Mouse (Mus musculus): ENCODE measurements around the gene Palld.

Palld gene

GRCm38 (mm10) chr8:61865365-61865764 is 37.1 kb downstream of the Palld start:
- DNase-seq = no peak

- DNase-seq = no peak
Observed at GRCm38 (mm10) chr8:61851270-61851669, 51.2 kb downstream of the Palld start.

GRCm38 (mm10) chr8:61848581-61849162 is 53.8 kb downstream of the Palld start:
- no peak for DNase-seq

GRCm38 (mm10) chr8:61847494-61847893 is 55.0 kb downstream of the Palld start:
- DNase-seq = no peak

DNA sequence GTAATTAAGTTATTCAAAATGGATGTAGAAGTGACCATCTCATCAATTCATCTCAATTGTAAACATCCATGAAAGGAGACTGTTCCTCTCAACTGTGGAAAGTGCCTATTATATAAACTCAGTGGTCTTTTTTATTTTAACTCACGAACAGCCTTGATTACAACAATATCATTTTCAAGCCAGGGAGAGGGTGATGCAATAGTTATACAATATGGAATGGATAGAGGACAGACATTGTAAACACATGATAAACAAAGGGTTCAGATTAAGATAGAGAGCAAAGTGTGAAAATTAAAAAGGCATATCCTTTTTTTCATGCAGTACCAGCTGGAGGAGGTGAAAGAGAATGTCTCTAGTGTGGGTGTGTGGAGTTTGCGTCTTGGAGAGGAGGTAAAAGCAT is 57.5 kb downstream of the Palld start:
- DNase-seq = no peak

DNA sequence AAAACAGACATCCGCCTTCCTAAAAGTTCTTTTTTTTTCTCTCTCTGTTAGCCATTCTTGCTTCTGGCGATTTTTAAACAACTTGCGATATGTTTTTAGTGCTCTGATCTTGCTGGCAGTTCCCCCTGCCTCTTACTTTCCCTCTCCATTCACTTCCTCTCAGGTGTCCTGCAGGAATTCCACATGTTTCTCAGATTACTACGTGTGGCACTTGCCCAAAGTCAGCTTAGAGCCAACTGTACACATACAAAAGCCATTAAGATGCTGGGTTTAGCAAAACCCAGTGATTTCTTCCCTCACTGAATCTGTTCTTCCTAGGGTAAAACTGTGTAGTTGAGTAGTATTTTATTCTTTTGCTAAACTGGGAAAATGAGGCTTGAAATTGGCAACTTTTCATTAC is 57.9 kb downstream of the Palld start:
- no peak for DNase-seq

DNA sequence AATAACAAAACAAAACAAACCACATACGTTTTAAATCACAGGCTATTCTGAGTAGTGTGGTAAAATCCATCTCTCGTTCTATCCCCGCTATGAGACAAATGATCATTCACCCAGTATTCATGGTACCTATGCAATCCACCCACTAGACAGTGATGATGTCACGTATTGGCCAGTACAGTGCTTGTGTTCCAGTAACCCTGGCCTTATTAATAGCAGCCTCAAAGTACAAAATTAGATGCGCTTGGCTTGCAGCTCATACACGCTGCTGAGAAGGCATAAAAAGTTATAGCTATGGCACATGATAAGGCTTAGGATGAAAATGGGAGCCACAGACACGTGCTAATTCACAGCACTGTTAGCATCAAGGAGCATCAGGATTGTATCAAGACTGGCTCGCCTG is 58.7 kb downstream of the Palld start:
- no peak for DNase-seq

- DNase-seq = no peak
Observed at GRCm38 (mm10) chr8:61833211-61833610, 69.3 kb downstream of the Palld start.

GRCm38 (mm10) chr8:61831944-61832343 is 70.5 kb downstream of the Palld start:
- DNase-seq = no peak

- no peak for DNase-seq
Observed at GRCm38 (mm10) chr8:61830821-61831220, 71.7 kb downstream of the Palld start.

- no peak for DNase-seq
Observed at GRCm38 (mm10) chr8:61824563-61824962, 77.9 kb downstream of the Palld start.

DNA sequence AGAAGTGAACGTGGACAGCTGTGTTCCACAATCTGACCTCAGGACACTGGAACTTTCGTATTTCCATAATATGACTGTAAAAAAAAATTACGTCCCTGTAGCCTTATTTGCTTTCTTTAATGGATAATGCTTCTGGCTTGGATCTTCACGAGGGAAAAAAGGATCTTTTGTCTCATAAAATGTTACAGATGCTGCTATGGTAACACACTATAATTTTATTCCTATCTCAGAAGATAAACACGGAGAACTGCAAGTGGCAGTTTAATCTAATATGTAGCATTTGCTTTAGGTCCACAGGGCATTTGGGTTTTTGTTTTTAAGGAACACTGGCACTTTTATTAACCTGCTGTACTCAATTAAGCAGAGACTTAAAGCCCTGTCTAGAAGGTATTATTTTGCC is 79.3 kb downstream of the Palld start:
- DNase-seq = no peak

DNA sequence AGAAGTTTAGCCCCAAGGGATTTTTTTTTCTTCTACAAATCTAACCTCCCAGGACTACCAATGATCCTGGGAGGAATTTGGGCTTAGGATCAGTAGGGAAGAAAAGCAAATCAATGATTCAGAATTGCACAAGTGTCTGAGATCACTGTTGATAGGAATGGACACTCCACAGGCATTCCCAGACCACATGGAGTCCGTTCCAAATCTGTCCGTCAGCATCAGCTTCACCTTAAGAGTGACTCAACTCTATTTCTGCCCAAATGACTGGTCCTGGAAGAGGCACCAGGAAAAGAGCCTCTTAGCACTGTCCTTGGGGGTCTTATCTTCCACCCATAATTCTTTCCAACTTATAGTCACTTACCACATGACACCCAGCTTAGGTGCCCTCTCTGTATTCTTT is 98.7 kb downstream of the Palld start:
- no peak for DNase-seq

- DNase-seq = no peak
Observed at GRCm38 (mm10) chr8:61802840-61803239, 99.7 kb downstream of the Palld start.

- no peak for DNase-seq
Observed at GRCm38 (mm10) chr8:61797391-61797947, 105.0 kb downstream of the Palld start.

GRCm38 (mm10) chr8:61796537-61797050 is 105.9 kb downstream of the Palld start:
- DNase-seq = no peak

DNA sequence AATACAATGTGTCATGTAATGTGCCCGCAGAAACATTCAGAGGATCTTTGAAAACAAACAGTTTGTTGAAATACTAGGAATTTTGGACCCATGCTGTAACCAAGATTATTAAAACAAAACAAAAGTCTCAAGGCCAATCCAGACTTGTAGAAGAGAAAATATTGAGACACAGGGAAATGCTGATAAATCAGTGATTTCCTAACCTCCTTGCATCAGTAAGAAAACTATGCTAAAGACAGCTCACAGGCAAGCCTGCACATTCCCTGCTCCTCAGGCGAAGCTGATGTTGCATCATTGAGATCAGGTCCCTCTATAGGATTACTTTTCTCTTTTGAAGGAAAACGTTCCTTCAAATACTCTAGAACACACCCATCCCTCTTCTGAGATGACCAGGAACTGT is 112.5 kb downstream of the Palld start:
- DNase-seq = no peak

GRCm38 (mm10) chr8:61789289-61789688 is 113.2 kb downstream of the Palld start:
- DNase-seq = no peak

DNA sequence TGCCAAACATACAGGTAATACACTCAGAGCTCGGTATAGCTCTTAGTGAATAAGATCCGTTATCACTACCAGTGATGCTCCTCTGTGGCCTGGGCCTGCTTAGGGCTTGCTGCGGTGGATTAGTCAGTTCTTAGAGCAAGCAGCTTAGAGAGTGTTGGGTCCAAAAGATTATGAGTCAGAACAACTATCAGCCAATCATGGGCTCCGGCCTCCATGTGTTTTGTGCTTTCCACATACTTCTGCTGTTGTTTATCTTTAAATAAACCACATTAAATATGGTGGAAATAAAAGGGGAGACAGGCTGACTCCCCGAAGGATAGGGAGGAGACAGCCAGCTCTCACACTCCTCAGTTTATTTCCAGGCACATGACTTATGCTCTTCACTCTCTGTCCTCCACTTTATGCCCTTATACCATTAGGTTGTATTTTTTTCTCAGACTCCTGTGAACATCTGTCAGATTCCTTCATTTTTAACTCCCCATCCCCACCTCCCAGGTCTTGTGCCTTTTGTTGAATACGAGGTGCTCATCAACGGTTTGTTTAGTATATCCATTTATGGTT is 119.5 kb downstream of the Palld start:
- DNase-seq = no peak

DNA sequence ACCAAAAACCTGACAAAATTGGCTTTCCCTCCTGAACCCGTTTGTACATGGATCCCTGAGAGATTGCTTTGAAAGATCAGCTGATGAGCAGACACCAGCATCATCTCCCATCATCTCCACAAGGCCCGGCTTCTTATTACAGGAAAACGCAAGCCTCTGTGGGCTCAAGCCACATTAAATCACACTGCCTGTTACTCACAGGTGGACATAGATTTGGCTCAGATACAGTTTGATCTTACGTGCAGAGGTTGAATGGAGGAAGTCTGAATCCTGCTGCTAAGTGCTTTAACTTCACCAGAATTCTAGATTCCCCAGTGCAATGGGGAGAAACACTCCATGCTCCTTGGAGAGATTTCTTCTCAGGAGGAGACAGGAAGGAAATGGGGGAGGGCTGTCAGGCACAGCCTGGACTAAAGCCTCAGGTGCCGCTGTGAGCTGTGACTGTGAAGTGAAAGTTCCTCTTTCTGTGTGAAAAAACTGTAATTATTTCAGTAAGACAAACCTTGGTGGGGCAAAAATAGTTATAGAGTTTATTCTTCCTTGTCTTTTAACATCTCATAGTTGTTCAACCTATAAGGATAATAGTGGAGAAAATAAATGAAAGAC is 121.7 kb downstream of the Palld start:
- DNase-seq = no peak

- DNase-seq = no peak
Observed at GRCm38 (mm10) chr8:61778194-61778593, 124.3 kb downstream of the Palld start.

DNA sequence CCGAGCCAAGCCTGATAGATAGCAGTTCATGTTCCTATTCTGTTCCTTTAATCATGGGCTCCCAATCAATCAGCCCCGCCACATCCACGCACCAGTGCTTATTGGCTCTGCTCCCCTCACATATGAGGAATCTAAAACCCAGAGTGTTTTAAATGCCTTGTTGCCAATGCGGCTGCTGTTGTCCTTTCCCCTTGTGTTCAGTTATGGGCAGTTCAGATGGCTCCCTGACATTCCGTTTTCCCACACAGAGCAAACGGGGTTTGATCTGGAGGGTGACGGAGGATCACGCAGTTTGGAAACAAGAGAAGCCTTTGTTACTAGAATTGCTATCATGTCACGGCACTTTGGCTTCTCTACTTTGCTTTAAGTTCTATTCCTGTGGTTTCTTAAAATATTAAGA is 125.9 kb downstream of the Palld start:
- DNase-seq = no peak

DNA sequence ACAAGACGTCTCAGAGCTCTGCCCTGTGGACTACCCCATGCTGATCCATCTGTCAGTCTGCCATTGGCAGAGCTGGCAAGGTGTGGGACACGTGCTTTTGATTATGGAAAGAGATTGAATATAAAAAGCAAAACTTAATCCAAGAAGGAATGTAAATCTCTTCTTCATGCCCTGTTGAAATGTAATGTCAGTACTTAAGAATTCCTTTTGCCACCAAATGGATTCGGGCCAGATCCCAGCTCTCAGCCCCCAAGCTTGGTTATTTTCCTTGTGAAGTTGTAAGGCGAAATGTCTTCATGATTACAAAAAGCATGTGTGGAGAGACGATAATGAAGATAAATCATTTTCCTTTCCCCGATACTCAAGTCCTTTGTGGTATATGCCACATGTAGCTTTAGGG is 126.6 kb downstream of the Palld start:
- no peak for DNase-seq

DNA sequence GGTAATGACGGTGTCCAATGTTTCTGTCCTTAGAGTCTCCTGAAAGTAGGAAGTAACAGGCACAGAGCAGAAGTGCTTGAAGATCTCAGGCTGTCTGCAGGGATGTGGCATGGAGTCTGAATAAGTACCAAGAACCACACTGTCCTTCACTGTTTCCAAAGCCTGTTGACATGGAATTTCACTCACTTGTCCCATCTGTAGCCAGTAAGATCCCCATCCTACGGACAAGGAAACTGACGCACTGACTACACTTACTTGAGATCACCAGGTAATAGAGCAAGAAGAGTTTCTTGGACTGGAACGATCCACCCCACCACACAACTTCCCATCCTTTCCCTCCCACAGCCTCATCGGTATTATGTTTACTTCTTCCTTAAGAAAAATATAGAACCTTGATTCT is 128.3 kb downstream of the Palld start:
- no peak for DNase-seq

All from thymus, postnatal 4 days (tissue).